Mouse (Mus musculus): Measurements from ENCODE around the gene Ocm. TPM values are rescaled to one million over a fixed set of nuclear protein-coding genes. Genes with fewer than 3 reads are reported as not detected.
A peak's percentile ranks its signal among the peaks of the same experiment; 100 is the strongest.

Gene Ocm
- polyA plus RNA-seq, 1 experiment = not detected

GRCm38 (mm10) chr5:144051268-144051667 lies 24.8 kb upstream of the Ocm start:
- no peak overlapping the region for H3K4me3 ChIP-seq (ENCODE audit: control insufficient read depth, low read depth, low read length)
- TF ChIP-seq CTCF (IDR thresholded peaks at IDR 0.05; ENCODE audit: control insufficient read depth, insufficient read depth, insufficient replicate concordance, low read depth, low read length) (peak; percentile 50; the same call in 1 of the 2 replicates), POLR2A (IDR thresholded peaks at IDR 0.05; ENCODE audit: control insufficient read depth, low read depth, low read length) (no peak)
- no peak overlapping the region for H3K27ac ChIP-seq (ENCODE audit: control insufficient read depth, insufficient read depth, low read depth, low read length)
- H3K27me3 ChIP-seq (ENCODE audit: control insufficient read depth, insufficient read depth, low read length) = no peaks in the 10 kb centered on the region
- no peaks in the 10 kb centered on the region for H3K36me3 ChIP-seq (ENCODE audit: control insufficient read depth, insufficient read depth, low read length)
- H3K4me1 ChIP-seq (ENCODE audit: control insufficient read depth, insufficient read depth, low read length) = no peaks in the 10 kb centered on the region

GRCm38 (mm10) chr5:144049881-144050280 lies 23.4 kb upstream of the Ocm start:
- no peaks in the 10 kb centered on the region for H3K4me1 ChIP-seq (ENCODE audit: control insufficient read depth, insufficient read depth, low read length)
- no peak overlapping the region for H3K4me3 ChIP-seq (ENCODE audit: control insufficient read depth, low read depth, low read length)

GRCm38 (mm10) chr5:144047324-144047723 lies 20.9 kb upstream of the Ocm start:
- Histone ChIP-seq H3K4me3 (ENCODE audit: control insufficient read depth, low read depth, low read length) (no peak overlapping the region), H3K36me3 (ENCODE audit: control insufficient read depth, insufficient read depth, low read length) (no peaks in the 10 kb centered on the region), H3K27me3 (ENCODE audit: control insufficient read depth, insufficient read depth, low read length) (no peaks in the 10 kb centered on the region), H3K4me1 (ENCODE audit: control insufficient read depth, insufficient read depth, low read length) (no peaks in the 10 kb centered on the region), H3K27ac (ENCODE audit: control insufficient read depth, insufficient read depth, low read depth, low read length) (no peak overlapping the region)
- TF ChIP-seq CTCF (IDR thresholded peaks at IDR 0.05; ENCODE audit: control insufficient read depth, insufficient read depth, insufficient replicate concordance, low read depth, low read length) = no peak
- no peak for TF ChIP-seq POLR2A (IDR thresholded peaks at IDR 0.05; ENCODE audit: control insufficient read depth, low read depth, low read length)

More at GRCm38 (mm10) chr5:144049881-144050280, 23.4 kb upstream of the Ocm start:
- Histone ChIP-seq H3K27ac (ENCODE audit: control insufficient read depth, insufficient read depth, low read depth, low read length) (no peak overlapping the region), H3K27me3 (ENCODE audit: control insufficient read depth, insufficient read depth, low read length) (no peaks in the 10 kb centered on the region), H3K36me3 (ENCODE audit: control insufficient read depth, insufficient read depth, low read length) (no peaks in the 10 kb centered on the region)
- no peak for TF ChIP-seq POLR2A (IDR thresholded peaks at IDR 0.05; ENCODE audit: control insufficient read depth, low read depth, low read length)

GRCm38 (mm10) chr5:144043166-144043565 lies 16.7 kb upstream of the Ocm start:
- Histone ChIP-seq H3K27me3 (ENCODE audit: control insufficient read depth, insufficient read depth, low read length) (no peaks in the 10 kb centered on the region), H3K27ac (ENCODE audit: control insufficient read depth, insufficient read depth, low read depth, low read length) (no peak overlapping the region), H3K36me3 (ENCODE audit: control insufficient read depth, insufficient read depth, low read length) (no peaks in the 10 kb centered on the region), H3K4me1 (ENCODE audit: control insufficient read depth, insufficient read depth, low read length) (no peaks in the 10 kb centered on the region), H3K4me3 (ENCODE audit: control insufficient read depth, low read depth, low read length) (no peak overlapping the region)
- TF ChIP-seq POLR2A (IDR thresholded peaks at IDR 0.05; ENCODE audit: control insufficient read depth, low read depth, low read length) (no peak), CTCF (IDR thresholded peaks at IDR 0.05; ENCODE audit: control insufficient read depth, insufficient read depth, insufficient replicate concordance, low read depth, low read length) (no peak)

GRCm38 (mm10) chr5:144040720-144041364 lies 14.4 kb upstream of the Ocm start:
- peak; percentile 97 for TF ChIP-seq CTCF (IDR thresholded peaks at IDR 0.05; ENCODE audit: control insufficient read depth, insufficient read depth, insufficient replicate concordance, low read depth, low read length)
- TF ChIP-seq POLR2A (IDR thresholded peaks at IDR 0.05; ENCODE audit: control insufficient read depth, low read depth, low read length) = no peak

GRCm38 (mm10) chr5:144039886-144040285 lies 13.4 kb upstream of the Ocm start:
- TF ChIP-seq POLR2A (IDR thresholded peaks at IDR 0.05; ENCODE audit: control insufficient read depth, low read depth, low read length) (no peak), CTCF (IDR thresholded peaks at IDR 0.05; ENCODE audit: control insufficient read depth, insufficient read depth, insufficient replicate concordance, low read depth, low read length) (no peak)
- Histone ChIP-seq H3K4me3 (ENCODE audit: control insufficient read depth, low read depth, low read length) (peak overlapping the region; percentile 43), H3K36me3 (ENCODE audit: control insufficient read depth, insufficient read depth, low read length) (no peaks in the 10 kb centered on the region), H3K27me3 (ENCODE audit: control insufficient read depth, insufficient read depth, low read length) (no peaks in the 10 kb centered on the region), H3K27ac (ENCODE audit: control insufficient read depth, insufficient read depth, low read depth, low read length) (no peak overlapping the region), H3K4me1 (ENCODE audit: control insufficient read depth, insufficient read depth, low read length) (no peaks in the 10 kb centered on the region)

More at GRCm38 (mm10) chr5:144040720-144041364, 14.4 kb upstream of the Ocm start:
- Histone ChIP-seq H3K27ac (ENCODE audit: control insufficient read depth, insufficient read depth, low read depth, low read length) (no peak overlapping the region), H3K4me3 (ENCODE audit: control insufficient read depth, low read depth, low read length) (no peak overlapping the region), H3K27me3 (ENCODE audit: control insufficient read depth, insufficient read depth, low read length) (no peaks in the 10 kb centered on the region), H3K36me3 (ENCODE audit: control insufficient read depth, insufficient read depth, low read length) (no peaks in the 10 kb centered on the region), H3K4me1 (ENCODE audit: control insufficient read depth, insufficient read depth, low read length) (no peaks in the 10 kb centered on the region)

- no peaks in the 10 kb centered on the region for H3K4me1 ChIP-seq (ENCODE audit: control insufficient read depth, insufficient read depth, low read length)
- no peak overlapping the region for H3K27ac ChIP-seq (ENCODE audit: control insufficient read depth, insufficient read depth, low read depth, low read length)
- no peaks in the 10 kb centered on the region for H3K27me3 ChIP-seq (ENCODE audit: control insufficient read depth, insufficient read depth, low read length)
- H3K4me3 ChIP-seq (ENCODE audit: control insufficient read depth, low read depth, low read length) = no peak overlapping the region
- TF ChIP-seq CTCF (IDR thresholded peaks at IDR 0.05; ENCODE audit: control insufficient read depth, insufficient read depth, insufficient replicate concordance, low read depth, low read length) = no peak
- no peak for TF ChIP-seq POLR2A (IDR thresholded peaks at IDR 0.05; ENCODE audit: control insufficient read depth, low read depth, low read length)
- no peaks in the 10 kb centered on the region for H3K36me3 ChIP-seq (ENCODE audit: control insufficient read depth, insufficient read depth, low read length)
Observed at GRCm38 (mm10) chr5:144039156-144039675, 12.7 kb upstream of the Ocm start.

Data from testis, adult 2 months (tissue).